Mouse (Mus musculus) lung, adult 2 months (tissue): ENCODE data around the gene Cnpy4. TPM values are rescaled to one million over a fixed set of nuclear protein-coding genes. Genes with fewer than 3 reads are reported as not detected.

Experiments used
- DNase-seq: peaks from one replicate; pipeline ENCODE4 v3.0.0; 2022
- H3K4me1 ChIP-seq: fragments of 200-500 bp; 2 replicates; pipeline ENCODE4 v1.6.1; 2011; ENCODE audit warnings: low read length; ENCODE audit not compliant: control insufficient read depth, insufficient read depth
- H3K4me3 ChIP-seq: fragments of 200-500 bp; replicated peaks from 2 replicates; pipeline ENCODE3; 2011; ENCODE audit warnings: low read depth, mild to moderate bottlenecking, control low read depth, low read length; ENCODE audit errors: extremely low read depth
- CTCF ChIP-seq: fragments of 200-500 bp; IDR thresholded peaks from 2 replicates; pipeline ENCODE4 v1.5.1; 2011; ENCODE audit warnings: mild to moderate bottlenecking, low read length, control low read depth; ENCODE audit not compliant: insufficient read depth
- POLR2A ChIP-seq: fragments of 200-500 bp; IDR thresholded peaks from 2 replicates; pipeline ENCODE4 v1.6.1; 2011; ENCODE audit warnings: low read depth, mild to moderate bottlenecking, control low read depth, low read length, borderline replicate concordance; ENCODE audit errors: extremely low read depth
- WGBS: fragments of 180-500 bp; shearing (Covaris S2); methylation state at CpG from one replicate; pipeline ENCODE4 v1.1.7; 2018; 5-methylcytosine and 5-hydroxymethylcytosine counted together
- polyA plus RNA-seq: library from polyadenylated mRNA; depleted of rRNA; stranded (reverse); fragments of >200 nt; gene quantifications from 2 replicates; pipeline ENCODE4 v1.2.3, GENCODE M21; 2012; rRNA removed

Cnpy4 gene
- polyA plus RNA-seq, 1 experiment: 8.6 TPM

GRCm38 (mm10) chr5:138227367-138227766 lies 40.1 kb downstream of the Cnpy4 start:
- DNase-seq: no peak
- H3K4me1 ChIP-seq: no peaks in the 10 kb centered on the region
- no peak overlapping the region for H3K4me3 ChIP-seq
- WGBS: 30% methylated on average over 2 of the region's 2 CpGs
- TF ChIP-seq POLR2A (no peak), CTCF (no peak)

DNA sequence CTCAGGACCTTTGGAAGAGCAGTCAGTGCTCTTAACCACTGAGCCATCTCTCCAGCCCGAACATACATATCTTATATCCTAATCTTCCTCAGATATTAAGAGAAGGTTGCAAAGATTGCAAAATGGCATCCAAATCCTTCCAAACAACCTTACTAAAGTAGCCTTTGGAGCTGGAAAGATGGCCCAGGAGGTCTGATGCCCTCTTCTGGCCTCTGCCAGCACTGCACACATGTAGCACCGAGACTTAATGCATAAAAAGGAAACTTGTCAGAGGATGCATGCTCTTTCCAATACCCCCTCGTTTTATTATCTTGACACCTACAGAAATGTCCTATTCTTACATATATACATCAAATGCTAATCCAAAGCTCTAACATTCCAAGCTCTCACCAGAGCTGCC lies 40.7 kb downstream of the Cnpy4 start:
- Histone ChIP-seq H3K4me1 (no peaks in the 10 kb centered on the region), H3K4me3 (no peak overlapping the region)
- DNase-seq: peak; percentile 17
- no peak for TF ChIP-seq POLR2A
- TF ChIP-seq CTCF: peak; percentile 62
- 47% methylated on average over 3 of the region's 3 CpGs for whole genome bisulfite sequencing

GRCm38 (mm10) chr5:138229511-138229910 lies 42.2 kb downstream of the Cnpy4 start:
- no peak for DNase-seq
- WGBS: 75% methylated on average over 3 of the region's 3 CpGs
- Histone ChIP-seq H3K4me3 (no peak overlapping the region), H3K4me1 (no peaks in the 10 kb centered on the region)
- TF ChIP-seq CTCF: no peak
- no peak for TF ChIP-seq POLR2A

DNA sequence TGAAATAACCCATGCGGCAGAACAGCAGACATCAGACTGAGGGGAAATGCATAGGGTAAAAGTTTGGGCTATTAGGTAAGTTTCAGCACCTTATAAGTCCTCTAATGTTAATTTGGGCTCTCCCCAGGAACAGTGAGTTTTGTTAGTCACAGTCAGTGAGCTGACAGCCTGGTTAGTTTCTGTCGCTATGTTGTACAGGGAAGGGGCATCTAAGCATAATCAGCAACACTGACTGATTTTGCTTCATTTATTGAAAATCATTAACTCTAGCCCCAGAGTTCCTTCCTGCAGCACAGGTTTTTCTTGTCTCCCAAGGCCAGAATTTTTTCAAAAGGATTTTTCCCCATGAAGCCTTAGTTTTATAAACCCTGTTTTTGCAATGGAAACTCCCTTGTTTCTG lies 46.5 kb downstream of the Cnpy4 start:
- 86% methylated on average over 2 of the region's 2 CpGs for WGBS
- H3K4me1 ChIP-seq: no peaks in the 10 kb centered on the region
- no peak overlapping the region for H3K4me3 ChIP-seq
- no peak for DNase-seq
- no peak for TF ChIP-seq POLR2A
- TF ChIP-seq CTCF: no peak

- Histone ChIP-seq H3K4me1 (no peaks in the 10 kb centered on the region), H3K4me3 (no peak overlapping the region)
- TF ChIP-seq POLR2A (no peak), CTCF (no peak)
- no peak for DNase-seq
Measured at GRCm38 (mm10) chr5:138234224-138234623, 46.9 kb downstream of the Cnpy4 start.

- no peaks in the 10 kb centered on the region for H3K4me1 ChIP-seq
- H3K4me3 ChIP-seq: no peak overlapping the region
- no peak for DNase-seq
- TF ChIP-seq CTCF: no peak
- no peak for TF ChIP-seq POLR2A
- WGBS: 8% methylated on average over 2 of the region's 2 CpGs
Measured at GRCm38 (mm10) chr5:138241511-138241910, 54.2 kb downstream of the Cnpy4 start.

Other genes starting within 250 kb of the Cnpy4 start
- gene Gjc3, start 224.4 kb upstream of the Cnpy4 start, polyA plus RNA-seq: 0.03 and 0.33 TPM in 2 replicates
- 1.1 and 1.2 TPM in 2 replicates for gene Azgp1, start 206.0 kb upstream of the Cnpy4 start, polyA plus RNA-seq
- gene Smok3a, start 166.2 kb upstream of the Cnpy4 start, polyA plus RNA-seq: not detected in 2 replicates
- not detected in 2 replicates for gene Smok3b, start 166.1 kb upstream of the Cnpy4 start, polyA plus RNA-seq
- not detected in 2 replicates for gene Smok3c, start 134.3 kb upstream of the Cnpy4 start, polyA plus RNA-seq
- 4.0 and 5.9 TPM in 2 replicates for gene Zkscan1, start 102.4 kb upstream of the Cnpy4 start, polyA plus RNA-seq
- 5.8 and 8.3 TPM in 2 replicates for gene Zscan21, start 70.6 kb upstream of the Cnpy4 start, polyA plus RNA-seq
- gene Zfp113, start 31.7 kb upstream of the Cnpy4 start, polyA plus RNA-seq: 2.7 and 3.5 TPM in 2 replicates
- 47.7 and 59.9 TPM in 2 replicates for gene Cops6, start 26.4 kb upstream of the Cnpy4 start, polyA plus RNA-seq
- gene Ap4m1, start 15.5 kb upstream of the Cnpy4 start, polyA plus RNA-seq: 28.4 and 40.3 TPM in 2 replicates
- 16.9 and 22.1 TPM in 2 replicates for gene Mcm7, start 15.1 kb upstream of the Cnpy4 start, polyA plus RNA-seq
- 48.4 and 52.6 TPM in 2 replicates for gene Taf6, start within 50 bp of the Cnpy4 start, polyA plus RNA-seq
- 5.0 and 5.5 TPM in 2 replicates for gene Mblac1, start 6.8 kb downstream of the Cnpy4 start, polyA plus RNA-seq
- 0.34 and 0.57 TPM in 2 replicates for gene Nxpe5, start 38.4 kb downstream of the Cnpy4 start, polyA plus RNA-seq
- 131 and 156 TPM in 2 replicates for gene Lamtor4, start 68.0 kb downstream of the Cnpy4 start, polyA plus RNA-seq
- gene BC037034, start 76.5 kb downstream of the Cnpy4 start, polyA plus RNA-seq: 49.4 and 50.8 TPM in 2 replicates
- 0.74 and 1.5 TPM in 2 replicates for gene Gal3st4, start 85.4 kb downstream of the Cnpy4 start, polyA plus RNA-seq
- gene Gm43720, start 92.5 kb downstream of the Cnpy4 start, polyA plus RNA-seq: 0.01 TPM in 1 of 2 replicates, not detected in the other
- 4.1 and 6.5 TPM in 2 replicates for gene Gpc2, start 92.5 kb downstream of the Cnpy4 start, polyA plus RNA-seq
- 0.19 and 0.59 TPM in 2 replicates for gene Stag3, start 92.8 kb downstream of the Cnpy4 start, polyA plus RNA-seq
- 0.36 and 0.60 TPM in 2 replicates for gene Pvrig, start 154.5 kb downstream of the Cnpy4 start, polyA plus RNA-seq